Mouse (Mus musculus): ENCODE measurements around the gene Tnp1.

Gene Tnp1

GRCm38 (mm10) chr1:73004890-73005289 lies 10.8 kb downstream of the Tnp1 start:
- DNase-seq (ENCODE audit: low spot score): peak; percentile 8

GRCm38 (mm10) chr1:73002637-73003036 lies 13.1 kb downstream of the Tnp1 start:
- DNase-seq (ENCODE audit: low spot score): no peak

GRCm38 (mm10) chr1:73001961-73002360 lies 13.7 kb downstream of the Tnp1 start:
- no peak for DNase-seq (ENCODE audit: low spot score)

GRCm38 (mm10) chr1:72994751-72995528 lies 20.8 kb downstream of the Tnp1 start:
- DNase-seq (ENCODE audit: low spot score): no peak

- no peak for DNase-seq (ENCODE audit: low spot score)
These were observed 22.7 kb downstream of the Tnp1 start for GRCm38 (mm10) chr1:72992944-72993464.

- no peak for DNase-seq (ENCODE audit: low spot score)
These were observed 23.5 kb downstream of the Tnp1 start for GRCm38 (mm10) chr1:72992209-72992608.

- DNase-seq (ENCODE audit: low spot score): no peak
These were observed 26.8 kb downstream of the Tnp1 start for GRCm38 (mm10) chr1:72988904-72989303.

GRCm38 (mm10) chr1:72986715-72987114 lies 29.0 kb downstream of the Tnp1 start:
- DNase-seq (ENCODE audit: low spot score): no peak

GRCm38 (mm10) chr1:72978956-72979355 lies 36.8 kb downstream of the Tnp1 start:
- no peak for DNase-seq (ENCODE audit: low spot score)

- DNase-seq (ENCODE audit: low spot score): no peak
These were observed 41.5 kb downstream of the Tnp1 start for GRCm38 (mm10) chr1:72974226-72974625.

- no peak for DNase-seq (ENCODE audit: low spot score)
These were observed 45.2 kb downstream of the Tnp1 start for GRCm38 (mm10) chr1:72970461-72970860.

- DNase-seq (ENCODE audit: low spot score): no peak
These were observed 46.4 kb downstream of the Tnp1 start for GRCm38 (mm10) chr1:72969113-72969812.

- DNase-seq (ENCODE audit: low spot score): peak; percentile 18
These were observed 49.3 kb downstream of the Tnp1 start for GRCm38 (mm10) chr1:72966423-72966822.
